Mouse (Mus musculus) embryonic facial prominence, embryonic 13.5 days (tissue): ENCODE results near the gene Ncam1. TPM values are rescaled to one million over a fixed set of nuclear protein-coding genes. Genes with fewer than 3 reads are reported as not detected.

Experiments used
- ATAC-seq: fragments of 200-750 bp; cut with Nextera tagmentation; 2 replicates; pipeline ENCODE4 v1.8.0; 2017; ENCODE audit warnings: low read depth; ENCODE audit not compliant: insufficient number of reproducible peaks, insufficient read depth, low FRiP score, low TSS enrichment
- H3K27ac ChIP-seq: fragments of 300-500 bp; sonication (generic); 2 replicates; pipeline ENCODE4 v1.5.1; 2015; ENCODE audit warnings: moderate library complexity, mild to moderate bottlenecking, inconsistent platforms
- H3K27me3 ChIP-seq: fragments of 300-500 bp; sonication (generic); 2 replicates; pipeline ENCODE4 v1.6.1; 2015; ENCODE audit warnings: mild to moderate bottlenecking, inconsistent platforms
- H3K36me3 ChIP-seq: fragments of 300-500 bp; sonication (generic); 2 replicates; pipeline ENCODE4 v1.6.1; 2015; ENCODE audit warnings: mild to moderate bottlenecking, inconsistent platforms
- H3K4me1 ChIP-seq: fragments of 300-500 bp; sonication (generic); 2 replicates; pipeline ENCODE4 v1.6.1; 2015; ENCODE audit warnings: inconsistent platforms
- H3K4me2 ChIP-seq: fragments of 300-500 bp; sonication (generic); 2 replicates; pipeline ENCODE4 v1.6.1; 2015; ENCODE audit warnings: moderate library complexity, mild to moderate bottlenecking, inconsistent platforms
- H3K4me3 ChIP-seq: fragments of 300-500 bp; sonication (generic); 2 replicates; pipeline ENCODE4 v1.5.1; 2015; ENCODE audit warnings: mild to moderate bottlenecking, inconsistent platforms
- H3K9ac ChIP-seq: fragments of 300-500 bp; sonication (generic); 2 replicates; pipeline ENCODE4 v1.6.1; 2015; ENCODE audit warnings: mild to moderate bottlenecking, inconsistent platforms
- H3K9me3 ChIP-seq: fragments of 300-500 bp; sonication (generic); 2 replicates; pipeline ENCODE4 v1.6.1; 2016; ENCODE audit warnings: inconsistent platforms
- WGBS: fragments of 180-500 bp; shearing (Covaris S2); methylation state at CpG from one replicate; pipeline ENCODE4 v1.1.7; 2015; ENCODE audit warnings: mixed read lengths; 5-methylcytosine and 5-hydroxymethylcytosine counted together
- polyA plus RNA-seq: library from polyadenylated mRNA; unstranded; fragments of >200 nt; fragmentation: Nextera tagmentation; extraction: Ambion mirVana; gene quantifications from 2 replicates; pipeline ENCODE4 v1.2.1, GENCODE M21; 2015

Gene Ncam1
- polyA plus RNA-seq, 1 experiment from 2014 or later, result 123 TPM

DNA sequence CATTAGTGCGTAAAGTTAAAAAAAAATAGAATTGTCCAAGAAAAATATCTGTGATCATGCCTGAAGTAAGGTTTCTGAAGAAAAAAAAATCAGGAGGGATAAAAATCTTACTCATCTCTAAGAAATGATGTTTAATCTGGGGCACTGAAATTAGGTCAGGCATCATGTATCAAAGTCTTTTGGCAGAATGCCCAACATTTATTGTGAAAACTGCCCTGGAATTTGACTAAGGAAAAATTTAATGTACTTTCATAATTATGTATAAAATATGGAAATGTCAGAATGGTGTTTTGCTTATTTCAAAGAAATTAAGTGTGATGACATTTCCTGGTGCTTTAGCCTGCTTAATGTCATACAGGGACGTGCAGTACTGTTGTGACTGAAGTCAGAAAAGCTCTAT, 52.5 kb downstream of the Ncam1 start:
- no peak for ATAC-seq
- Histone ChIP-seq H3K36me3 (no peaks in the 10 kb centered on the region), H3K4me2 (no peak overlapping the region), H3K27ac (no peak overlapping the region), H3K4me1 (peaks cover 16% of the 10 kb centered on the region; the same call in 1 of the 2 replicates), H3K4me3 (no peak overlapping the region), H3K27me3 (no peaks in the 10 kb centered on the region), H3K9ac (no peak overlapping the region), H3K9me3 (no peaks in the 10 kb centered on the region)
- 63% methylated on average over 2 of the region's 2 CpGs for WGBS

DNA sequence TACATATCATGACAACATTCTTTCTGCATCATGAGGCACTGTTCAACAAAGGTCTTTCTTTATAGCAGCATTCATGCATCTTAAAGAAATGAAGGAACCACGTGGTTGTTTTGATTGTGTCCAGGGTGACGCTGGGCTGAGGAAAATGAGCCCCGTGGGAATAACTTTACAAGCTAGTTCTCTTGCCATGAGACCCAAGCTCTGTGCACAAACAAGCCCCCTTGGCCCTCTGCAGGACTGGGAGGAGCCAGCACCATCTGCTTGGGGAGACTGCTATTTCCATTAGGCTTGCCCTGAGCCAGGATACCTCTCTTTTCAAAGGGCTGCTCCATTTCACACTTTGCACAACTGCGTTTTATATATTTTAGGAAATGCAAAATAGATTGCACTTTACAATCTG, 53.0 kb downstream of the Ncam1 start:
- no peak overlapping the region for H3K27ac ChIP-seq
- no peak overlapping the region for H3K4me2 ChIP-seq
- H3K4me1 ChIP-seq, result peaks cover 16% of the 10 kb centered on the region; the same call in 1 of the 2 replicates
- H3K36me3 ChIP-seq, result no peaks in the 10 kb centered on the region
- no peak for ATAC-seq
- no peaks in the 10 kb centered on the region for H3K27me3 ChIP-seq
- H3K9ac ChIP-seq, result no peak overlapping the region
- no peaks in the 10 kb centered on the region for H3K9me3 ChIP-seq
- H3K4me3 ChIP-seq, result no peak overlapping the region
- WGBS, result 42% methylated on average over 4 of the region's 4 CpGs

DNA sequence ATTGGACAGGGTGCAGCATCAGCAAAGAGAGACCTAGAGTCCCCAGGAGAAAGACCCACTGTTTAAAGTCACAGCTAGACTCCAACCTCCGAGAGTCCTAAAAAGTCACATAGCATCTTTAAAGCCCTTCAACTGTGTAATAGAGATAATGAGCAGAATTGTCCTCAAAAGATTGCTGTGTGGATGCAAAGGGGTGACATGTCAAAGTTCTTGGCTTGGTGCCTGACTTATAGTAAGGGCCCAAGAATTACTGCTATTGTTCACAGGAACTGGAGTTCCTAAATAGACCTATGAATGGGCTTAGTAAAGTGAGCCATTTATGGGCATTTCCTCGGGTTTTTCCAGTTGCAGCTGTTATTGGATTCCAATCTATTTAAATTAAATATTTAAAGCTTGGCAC, 54.4 kb downstream of the Ncam1 start:
- Histone ChIP-seq H3K4me3 (no peak overlapping the region), H3K27ac (no peak overlapping the region), H3K9me3 (no peaks in the 10 kb centered on the region), H3K9ac (no peak overlapping the region), H3K4me1 (peaks cover 16% of the 10 kb centered on the region; the same call in 1 of the 2 replicates), H3K27me3 (no peaks in the 10 kb centered on the region), H3K36me3 (no peaks in the 10 kb centered on the region), H3K4me2 (no peak overlapping the region)
- WGBS, result 62% methylated on average over 2 of the region's 2 CpGs
- ATAC-seq, result no peak

DNA sequence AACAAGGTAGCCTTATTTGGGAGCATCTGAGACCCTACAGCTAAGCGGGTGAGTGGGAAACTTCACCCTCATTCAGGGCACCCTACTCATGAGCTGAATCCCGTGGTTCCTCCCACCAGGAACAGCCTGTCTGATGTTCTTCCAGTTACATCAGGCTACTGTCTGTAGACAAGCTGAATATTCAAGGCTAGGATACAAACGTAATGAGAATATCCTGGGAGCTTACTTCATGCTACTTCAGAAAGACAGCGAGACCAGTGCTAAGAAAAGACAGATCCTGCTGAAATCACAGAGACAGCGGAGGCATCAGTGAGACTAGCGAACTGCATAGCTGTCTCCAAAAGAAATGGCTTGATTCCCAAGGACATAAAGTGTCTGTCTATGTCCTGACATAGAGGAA, 58.8 kb downstream of the Ncam1 start:
- ATAC-seq, result no peak
- Histone ChIP-seq H3K27ac (no peak overlapping the region), H3K9ac (no peak overlapping the region), H3K4me2 (no peak overlapping the region), H3K4me1 (no peaks in the 10 kb centered on the region), H3K27me3 (no peaks in the 10 kb centered on the region), H3K4me3 (no peak overlapping the region), H3K9me3 (no peaks in the 10 kb centered on the region), H3K36me3 (no peaks in the 10 kb centered on the region)
- 86% methylated on average over 6 of the region's 6 CpGs for WGBS

DNA sequence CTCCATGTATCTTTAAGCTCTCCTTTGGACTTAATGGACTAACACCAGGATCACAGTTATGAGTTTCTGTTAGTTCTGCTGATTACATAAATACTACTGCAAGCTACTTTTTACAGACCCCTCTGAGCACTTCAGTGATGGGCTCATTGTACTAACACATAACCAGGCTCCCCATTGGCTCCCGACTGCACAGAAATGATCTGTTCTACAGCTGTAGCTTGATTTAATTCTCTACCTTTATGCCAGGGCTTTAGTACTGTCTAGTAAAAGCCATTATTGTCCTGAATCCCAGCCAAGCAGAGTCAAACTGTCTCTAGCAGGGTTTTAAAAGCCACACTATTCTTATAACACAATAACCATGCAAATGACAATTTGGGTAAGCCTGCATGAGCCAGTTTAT, 60.2 kb downstream of the Ncam1 start:
- H3K36me3 ChIP-seq, result no peaks in the 10 kb centered on the region
- no peak overlapping the region for H3K9ac ChIP-seq
- no peaks in the 10 kb centered on the region for H3K4me1 ChIP-seq
- no peaks in the 10 kb centered on the region for H3K9me3 ChIP-seq
- no peak for ATAC-seq
- no peak overlapping the region for H3K4me2 ChIP-seq
- H3K27me3 ChIP-seq, result no peaks in the 10 kb centered on the region
- H3K4me3 ChIP-seq, result no peak overlapping the region
- WGBS, result 66% methylated on average over 1 of the region's 1 CpGs
- no peak overlapping the region for H3K27ac ChIP-seq

DNA sequence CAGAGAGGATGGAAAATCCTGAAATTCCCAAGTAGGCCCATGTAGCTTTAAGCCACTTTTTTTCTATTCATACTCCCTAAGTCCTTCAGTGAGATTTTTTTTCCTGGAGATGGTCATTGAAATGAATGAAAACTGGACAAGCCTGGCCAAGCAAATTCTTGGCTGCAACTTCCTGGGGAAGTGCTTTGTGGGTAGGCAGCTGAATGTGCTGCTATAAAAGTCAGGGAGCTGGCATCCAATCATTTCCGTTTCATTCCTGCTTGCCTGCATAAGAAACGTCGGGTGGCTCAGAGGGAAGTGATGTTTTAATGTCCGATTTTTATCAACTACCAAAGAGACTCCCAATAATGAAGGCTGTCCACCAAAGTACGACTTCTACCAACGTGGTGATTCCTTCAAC, 61.6 kb downstream of the Ncam1 start:
- 93% methylated on average over 6 of the region's 6 CpGs for WGBS
- no peaks in the 10 kb centered on the region for H3K4me1 ChIP-seq
- H3K4me3 ChIP-seq, result no peak overlapping the region
- ATAC-seq, result no peak
- H3K27ac ChIP-seq, result no peak overlapping the region
- H3K36me3 ChIP-seq, result no peaks in the 10 kb centered on the region
- H3K27me3 ChIP-seq, result no peaks in the 10 kb centered on the region
- no peaks in the 10 kb centered on the region for H3K9me3 ChIP-seq
- H3K4me2 ChIP-seq, result no peak overlapping the region
- no peak overlapping the region for H3K9ac ChIP-seq

DNA sequence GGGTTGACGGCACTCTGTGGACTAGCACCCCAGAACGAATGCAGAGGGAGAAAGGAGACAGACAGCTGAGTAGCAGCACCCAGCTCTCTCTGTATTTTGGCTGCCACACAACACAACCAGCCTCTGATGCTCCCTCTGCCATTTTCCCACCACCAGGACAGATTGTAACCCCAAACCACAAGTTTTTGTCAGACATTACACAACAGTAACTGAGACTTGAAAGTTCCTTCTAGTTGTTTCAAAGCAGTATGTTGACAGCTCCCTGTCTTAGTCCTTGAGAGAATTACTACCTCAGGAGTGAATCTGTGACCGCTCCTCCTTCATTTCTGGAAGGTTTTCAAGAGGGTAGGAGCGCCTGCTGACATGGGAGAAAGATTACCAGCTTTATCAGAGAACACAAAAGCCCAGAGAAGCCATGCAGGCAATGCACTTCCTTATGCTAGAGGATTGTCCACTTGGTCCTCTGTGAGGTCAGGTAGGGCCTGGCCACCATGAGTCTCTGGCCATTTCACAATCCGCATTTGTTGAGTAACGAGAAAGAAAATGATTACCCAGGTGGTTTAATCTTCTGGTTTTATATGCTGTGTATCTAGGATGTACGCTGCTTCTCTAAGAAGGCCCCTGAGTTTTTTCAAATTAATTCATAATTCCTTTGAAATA, 64.2 kb downstream of the Ncam1 start:
- Histone ChIP-seq H3K9ac (no peak overlapping the region), H3K27me3 (no peaks in the 10 kb centered on the region), H3K27ac (no peak overlapping the region), H3K36me3 (no peaks in the 10 kb centered on the region), H3K4me1 (0 out of 2 replicates have a peak, but pooled peaks cover 2% of the 10 kb centered on the region), H3K4me2 (no peak overlapping the region), H3K9me3 (no peaks in the 10 kb centered on the region), H3K4me3 (no peak overlapping the region)
- WGBS, result 83% methylated on average over 7 of the region's 7 CpGs
- no peak for ATAC-seq

DNA sequence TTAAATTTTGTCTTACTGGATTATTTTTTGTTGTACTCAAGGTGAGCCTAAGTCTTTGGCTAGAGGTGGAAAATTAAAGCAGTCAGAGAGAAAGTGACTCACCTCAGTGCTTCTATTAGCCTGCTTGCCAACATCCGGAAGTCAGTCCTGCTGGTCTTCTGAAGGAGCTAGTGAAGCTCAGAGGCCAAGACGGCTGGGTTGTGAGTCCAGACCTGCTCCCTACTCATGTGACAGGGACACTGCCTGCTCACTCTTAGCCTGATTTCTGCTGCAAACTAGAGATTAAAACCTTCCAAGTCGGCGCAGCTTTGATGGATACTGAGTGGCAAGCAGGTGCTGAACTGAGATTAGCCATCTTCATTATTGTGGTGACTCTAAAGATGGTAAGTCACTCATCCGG, 65.0 kb downstream of the Ncam1 start:
- H3K4me3 ChIP-seq, result no peak overlapping the region
- WGBS, result 80% methylated on average over 5 of the region's 5 CpGs
- H3K9ac ChIP-seq, result no peak overlapping the region
- no peak overlapping the region for H3K27ac ChIP-seq
- H3K4me2 ChIP-seq, result no peak overlapping the region
- no peaks in the 10 kb centered on the region for H3K36me3 ChIP-seq
- H3K9me3 ChIP-seq, result no peaks in the 10 kb centered on the region
- H3K27me3 ChIP-seq, result no peaks in the 10 kb centered on the region
- ATAC-seq, result no peak
- 0 out of 2 replicates have a peak, but pooled peaks cover 3% of the 10 kb centered on the region for H3K4me1 ChIP-seq

DNA sequence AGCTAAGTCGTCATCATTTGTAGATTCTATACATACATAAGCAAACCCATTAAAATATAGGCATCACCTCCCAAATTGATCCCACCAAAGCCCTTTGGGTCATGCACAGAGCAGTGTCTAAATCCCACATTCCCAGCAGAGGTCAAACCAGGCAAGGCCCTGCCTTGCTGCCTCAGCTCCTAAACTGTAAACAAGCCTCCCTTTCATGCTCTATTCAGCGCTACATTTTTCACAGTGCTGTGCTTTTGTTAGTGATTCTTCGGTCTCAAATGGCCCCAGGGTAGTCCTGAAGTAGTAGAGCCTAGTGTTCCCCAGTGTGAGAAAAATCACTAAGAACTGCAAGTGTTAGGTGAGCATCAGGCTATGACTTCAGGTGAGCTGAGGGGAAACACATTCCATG, 69.2 kb downstream of the Ncam1 start:
- H3K9ac ChIP-seq, result no peak overlapping the region
- H3K4me3 ChIP-seq, result no peak overlapping the region
- no peak overlapping the region for H3K4me2 ChIP-seq
- H3K9me3 ChIP-seq, result no peaks in the 10 kb centered on the region
- 28% methylated on average over 3 of the region's 3 CpGs for WGBS
- ATAC-seq, result no peak
- peaks cover 7% of the 10 kb centered on the region; the same call in 1 of the 2 replicates for H3K4me1 ChIP-seq
- H3K36me3 ChIP-seq, result no peaks in the 10 kb centered on the region
- H3K27me3 ChIP-seq, result no peaks in the 10 kb centered on the region
- H3K27ac ChIP-seq, result no peak overlapping the region

DNA sequence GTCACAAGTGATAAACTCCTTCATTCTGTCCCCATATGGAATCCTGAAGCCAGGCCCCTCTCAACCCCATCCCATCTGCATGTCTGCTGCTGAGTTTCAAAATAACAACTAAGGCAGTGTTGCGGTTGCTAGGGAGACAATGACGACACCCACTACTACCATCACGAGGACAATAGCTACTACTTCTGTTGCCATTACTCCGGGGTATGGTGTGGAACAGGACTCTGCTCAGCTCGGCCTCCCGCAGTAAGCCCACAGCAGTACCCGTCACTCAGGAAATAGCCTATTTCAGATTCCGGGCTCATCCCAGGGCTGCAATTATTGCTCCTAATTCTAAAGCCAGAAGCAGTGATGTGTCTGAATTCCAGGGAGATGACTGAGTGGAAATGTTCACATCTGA, 70.5 kb downstream of the Ncam1 start:
- H3K4me3 ChIP-seq, result no peak overlapping the region
- H3K4me1 ChIP-seq, result peaks cover 8% of the 10 kb centered on the region; the same call in 1 of the 2 replicates
- no peak overlapping the region for H3K9ac ChIP-seq
- H3K4me2 ChIP-seq, result no peak overlapping the region
- no peaks in the 10 kb centered on the region for H3K36me3 ChIP-seq
- 34% methylated on average over 8 of the region's 8 CpGs for WGBS
- no peak for ATAC-seq
- H3K27ac ChIP-seq, result no peak overlapping the region
- no peaks in the 10 kb centered on the region for H3K9me3 ChIP-seq
- H3K27me3 ChIP-seq, result no peaks in the 10 kb centered on the region

DNA sequence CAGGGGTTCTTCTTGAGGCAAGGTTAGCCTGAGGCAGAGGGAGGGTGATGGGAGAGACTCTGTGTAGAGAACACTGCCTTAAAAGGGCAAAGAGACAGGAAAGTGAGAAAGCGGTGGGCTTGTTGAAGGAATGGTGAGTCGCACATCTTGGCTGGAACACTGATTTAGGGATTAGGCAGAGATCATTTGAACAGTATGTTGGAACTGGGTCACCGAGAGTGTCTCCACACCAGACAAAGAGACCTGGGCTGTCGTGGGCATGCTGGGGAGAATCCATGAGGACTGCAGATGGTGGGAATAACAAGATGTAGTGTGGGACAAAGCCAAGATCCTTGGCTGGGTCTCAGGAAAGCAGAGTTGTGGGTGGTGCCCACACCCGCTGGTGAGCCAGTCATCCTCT, 76.0 kb downstream of the Ncam1 start:
- 70% methylated on average over 5 of the region's 5 CpGs for WGBS
- no peak for ATAC-seq
- H3K36me3 ChIP-seq, result no peaks in the 10 kb centered on the region

DNA sequence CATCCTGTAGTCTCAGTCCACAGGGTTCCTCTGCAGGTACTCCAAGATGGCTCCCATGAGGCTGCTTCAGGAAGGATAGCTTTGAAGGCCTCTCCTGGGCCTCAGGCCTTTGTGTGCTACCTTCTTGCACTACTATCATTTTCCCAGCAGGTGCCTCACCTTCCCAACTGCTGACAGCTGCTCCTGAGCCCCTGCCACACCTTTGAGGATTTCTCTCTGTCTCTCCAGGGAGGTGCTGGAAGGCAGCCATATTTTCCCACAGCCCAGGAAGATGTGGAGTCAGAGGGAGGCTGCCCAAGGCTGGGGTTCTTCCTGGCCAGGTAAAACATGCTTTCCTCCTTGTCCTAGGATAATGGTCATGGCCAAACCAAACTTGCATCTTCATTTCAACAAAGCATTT, 83.6 kb downstream of the Ncam1 start:
- no peak overlapping the region for H3K9ac ChIP-seq
- H3K4me3 ChIP-seq, result no peak overlapping the region
- H3K4me1 ChIP-seq, result no peaks in the 10 kb centered on the region
- no peak overlapping the region for H3K4me2 ChIP-seq
- ATAC-seq, result no peak
- no peak overlapping the region for H3K27ac ChIP-seq
- 0 out of 2 replicates have a peak, but pooled peaks cover 3% of the 10 kb centered on the region for H3K36me3 ChIP-seq
- no peaks in the 10 kb centered on the region for H3K27me3 ChIP-seq
- no peaks in the 10 kb centered on the region for H3K9me3 ChIP-seq

More for the DNA sequence above, 76.0 kb downstream of the Ncam1 start:
- Histone ChIP-seq H3K4me3 (no peak overlapping the region), H3K27ac (no peak overlapping the region), H3K4me2 (no peak overlapping the region), H3K4me1 (peaks cover 7% of the 10 kb centered on the region; the same call in 1 of the 2 replicates), H3K27me3 (no peaks in the 10 kb centered on the region), H3K9me3 (no peaks in the 10 kb centered on the region), H3K9ac (no peak overlapping the region)
